Comparison of ENCODE assay signal across 7 mouse cellular contexts in the genomic region with DNA sequence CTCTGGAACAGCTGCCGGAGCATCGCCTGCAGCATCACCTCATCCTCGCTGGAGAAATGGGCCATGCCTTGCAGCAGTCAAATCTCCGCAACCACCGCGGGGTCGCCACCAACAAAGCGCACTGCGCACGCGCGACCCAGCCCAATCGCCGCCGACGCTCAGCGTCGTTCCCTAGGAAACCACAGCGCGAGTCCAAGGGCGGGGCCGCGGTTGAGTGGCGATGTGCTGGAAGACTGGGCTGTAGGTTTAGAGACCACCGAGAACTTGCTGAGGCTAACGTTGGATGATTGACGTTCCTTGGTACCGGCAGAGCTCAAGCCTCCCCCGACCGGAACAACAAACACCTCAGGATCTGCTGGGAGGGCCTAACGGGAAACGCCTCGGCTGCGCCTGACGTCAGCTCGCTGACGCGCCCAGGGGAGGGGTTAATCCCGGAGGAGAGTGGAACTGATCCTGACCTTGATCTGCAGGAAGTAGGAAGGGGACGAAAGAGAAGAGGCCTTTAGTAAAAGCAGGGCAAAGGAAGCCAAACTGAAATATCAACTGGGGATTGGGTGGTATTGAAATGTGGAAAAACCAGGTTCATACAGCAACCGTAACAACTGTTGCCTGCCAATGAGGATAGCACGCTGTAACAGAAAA. TPM values are rescaled to one million over a fixed set of nuclear protein-coding genes. Genes with fewer than 3 reads are reported as not detected.
DNase-seq lines count a peak whose midpoint lies in the region; ATAC-seq and TF ChIP-seq lines count a peak whose summit lies in the region.

A gene (minus strand): TSS at position 122 of the 642 bp plus-strand sequence.

- no peaks in the 10 kb centered on the region for H3K27me3 ChIP-seq in embryonic facial prominence, embryonic 13.5 days
- H3K27me3 ChIP-seq in kidney, adult 2 months (replicated peaks; ENCODE audit: control insufficient read depth, insufficient read depth, low read length): no peaks in the 10 kb centered on the region
- H3K27me3 ChIP-seq in limb, embryonic 12.5 days: no peaks in the 10 kb centered on the region
- H3K27me3 ChIP-seq in midbrain, embryonic 15.5 days (replicated peaks): no peaks in the 10 kb centered on the region
- H3K27me3 ChIP-seq in spleen, adult 2 months (ENCODE audit: control insufficient read depth, insufficient read depth, low read length): no peaks in the 10 kb centered on the region

- peak; percentile 95 for ATAC-seq in embryonic facial prominence, embryonic 13.5 days (ENCODE audit: insufficient number of reproducible peaks, insufficient read depth, low FRiP score, low TSS enrichment, low read depth)
- peak; percentile 99 for ATAC-seq in limb, embryonic 12.5 days (ENCODE audit: insufficient number of reproducible peaks, insufficient read depth, low FRiP score, low TSS enrichment, low read depth)
- peak; percentile 98 for ATAC-seq in midbrain, embryonic 15.5 days (replicated peaks)

- peak within 1 kb of the TSS; percentile 84 for H3K27ac ChIP-seq in embryonic facial prominence, embryonic 13.5 days
- peak within 1 kb of the TSS; percentile 90 for H3K27ac ChIP-seq in kidney, adult 2 months (ENCODE audit: insufficient read depth, low read depth, low read length)
- H3K27ac ChIP-seq in limb, embryonic 12.5 days: peak within 1 kb of the TSS; percentile 92
- H3K27ac ChIP-seq in midbrain, embryonic 15.5 days: peak within 1 kb of the TSS; percentile 94
- peak within 1 kb of the TSS; percentile 74 for H3K27ac ChIP-seq in spleen, adult 2 months (ENCODE audit: insufficient read depth, low read length)

- DNase-seq in adrenal gland, postnatal 36 days: peak; percentile 91 to 94
- peak; percentile 93 to 95 for DNase-seq in heart, adult 18-20 months
- DNase-seq in kidney, adult 2 months: peak; percentile 94
- DNase-seq in spleen, adult 2 months (ENCODE audit: low read depth in 1 of 2, low spot score in 2 of 2): peak; percentile 68 to 83

- TF ChIP-seq CTCF in kidney, adult 2 months (conservative IDR thresholded peaks at IDR 0.05; ENCODE audit: insufficient read depth, insufficient read length, low read depth, low read length): no peak
- TF ChIP-seq CTCF in spleen, adult 2 months (IDR thresholded peaks at IDR 0.05; ENCODE audit: extremely low read depth, insufficient read depth, insufficient read length, insufficient replicate concordance): no peak

- H3K9ac ChIP-seq in embryonic facial prominence, embryonic 13.5 days: peak within 1 kb of the TSS; percentile 72
- H3K9ac ChIP-seq in limb, embryonic 12.5 days (replicated peaks): peak within 1 kb of the TSS; percentile 61
- peak within 1 kb of the TSS; percentile 69 for H3K9ac ChIP-seq in midbrain, embryonic 15.5 days

- peak within 1 kb of the TSS; percentile 52 for H3K4me3 ChIP-seq in embryonic facial prominence, embryonic 13.5 days
- peak within 1 kb of the TSS; percentile 82 for H3K4me3 ChIP-seq in kidney, adult 2 months (ENCODE audit: insufficient read depth, low read depth, low read length)
- H3K4me3 ChIP-seq in limb, embryonic 12.5 days (replicated peaks): peak within 1 kb of the TSS; percentile 57
- H3K4me3 ChIP-seq in midbrain, embryonic 15.5 days: peak within 1 kb of the TSS; percentile 62
- H3K4me3 ChIP-seq in spleen, adult 2 months (ENCODE audit: extremely low read depth, insufficient read depth, insufficient read length): peak within 1 kb of the TSS; percentile 77

- H3K36me3 ChIP-seq in embryonic facial prominence, embryonic 13.5 days: no peaks in the 10 kb centered on the region
- no peaks in the 10 kb centered on the region for H3K36me3 ChIP-seq in kidney, adult 2 months (ENCODE audit: control insufficient read depth, insufficient read depth, low read length)
- H3K36me3 ChIP-seq in limb, embryonic 12.5 days: no peaks in the 10 kb centered on the region
- H3K36me3 ChIP-seq in midbrain, embryonic 15.5 days (replicated peaks): no peaks in the 10 kb centered on the region
- H3K36me3 ChIP-seq in spleen, adult 2 months (ENCODE audit: control insufficient read depth, insufficient read depth, low read length): no peaks in the 10 kb centered on the region

- H3K9me3 ChIP-seq in embryonic facial prominence, embryonic 13.5 days: no peaks in the 10 kb centered on the region
- H3K9me3 ChIP-seq in limb, embryonic 12.5 days: no peaks in the 10 kb centered on the region
- H3K9me3 ChIP-seq in midbrain, embryonic 15.5 days: no peaks in the 10 kb centered on the region

- TF ChIP-seq POLR2A in kidney, adult 2 months (IDR thresholded peaks at IDR 0.05; ENCODE audit: low read depth, low read length): no peak
- peak; percentile 7; the same call in 1 of the 2 replicates for TF ChIP-seq POLR2A in spleen, adult 2 months (IDR thresholded peaks at IDR 0.05; ENCODE audit: low read depth, low read length)

- H3K4me2 ChIP-seq in embryonic facial prominence, embryonic 13.5 days: peak within 1 kb of the TSS; percentile 58
- peak within 1 kb of the TSS; percentile 60 for H3K4me2 ChIP-seq in limb, embryonic 12.5 days
- H3K4me2 ChIP-seq in midbrain, embryonic 15.5 days: peak within 1 kb of the TSS; percentile 58

- 3% methylated on average over 42 of the region's 42 CpGs for WGBS in embryonic facial prominence, embryonic 13.5 days
- 4% methylated on average over 42 of the region's 42 CpGs for WGBS in kidney, adult 2 months
- 3% methylated on average over 42 of the region's 42 CpGs for WGBS in limb, embryonic 12.5 days
- 3% methylated on average over 42 of the region's 42 CpGs for WGBS in midbrain, embryonic 15.5 days
- 3% methylated on average over 42 of the region's 42 CpGs for WGBS in spleen, adult 2 months

- peaks cover 5% of the 10 kb centered on the region for H3K4me1 ChIP-seq in embryonic facial prominence, embryonic 13.5 days
- peaks cover 7% of the 10 kb centered on the region for H3K4me1 ChIP-seq in kidney, adult 2 months (ENCODE audit: control insufficient read depth, insufficient read depth, low read length)
- peaks cover 4% of the 10 kb centered on the region; the same call in 1 of the 2 replicates for H3K4me1 ChIP-seq in limb, embryonic 12.5 days (replicated peaks)
- H3K4me1 ChIP-seq in midbrain, embryonic 15.5 days: peaks cover 11% of the 10 kb centered on the region
- H3K4me1 ChIP-seq in spleen, adult 2 months (ENCODE audit: control insufficient read depth, insufficient read depth, insufficient read length): peaks cover 4% of the 10 kb centered on the region; the same call in 1 of the 2 replicates

RNA-seq across cellular contexts. Expression of the gene that starts here (rescaled TPM):
- 1 to 10 TPM; 6.1 to 8.0 TPM for total RNA-seq in adrenal gland, postnatal 36 days (2021)
- polyA plus RNA-seq in embryonic facial prominence, embryonic 13.5 days (2015; fragmentation: Nextera tagmentation; extraction: Ambion mirVana): 3.9 and 4.0 TPM in 2 replicates
- total RNA-seq in heart, adult 18-20 months (2021): 1 to 10 TPM; 4.0 to 4.6 TPM
- polyA plus RNA-seq in kidney, adult 2 months (2012; rRNA removed): 1.9 and 2.2 TPM in 2 replicates
- 4.3 and 5.3 TPM in 2 replicates for polyA plus RNA-seq in limb, embryonic 12.5 days (2016; fragmentation: Nextera tagmentation; extraction: Ambion mirVana)
- 2.5 and 3.0 TPM in 2 replicates for polyA plus RNA-seq in midbrain, embryonic 15.5 days (2015; fragmentation: Nextera tagmentation; extraction: Ambion mirVana)
- 0.20 TPM in 2 replicates for polyA plus RNA-seq in spleen, adult 2 months (2012; rRNA removed)

Comparison
In these comparisons a context has a peak if more than half of its experiments do, and no peak if none do; other contexts are left out.
1. Peak in every context shown above with its lines: DNase-seq, ATAC-seq, H3K4me3 ChIP-seq and H3K27ac ChIP-seq.
2. Peak in DNase-seq, H3K4me3 ChIP-seq and H3K27ac ChIP-seq in spleen, adult 2 months; RNA of the gene not detected or under 1 TPM.